Mouse (Mus musculus) A20 (cell line): ENCODE results near the gene Tprg.

Experiments
- DNase-seq: peaks from one replicate; pipeline ENCODE4 v3.0.0-alpha.2; 2011; ENCODE audit warnings: low read depth, low spot score

Gene Tprg

GRCm38 (mm10) chr16:25286517-25286916, at the start of gene Tprg:
Gene Tprg, plus strand, starts transcription at chr16:25286817.
- DNase-seq: no peak

GRCm38 (mm10) chr16:25238274-25239050, 48.2 kb upstream of the Tprg start:
- DNase-seq: no peak

GRCm38 (mm10) chr16:25248889-25249288, 37.7 kb upstream of the Tprg start:
- no peak for DNase-seq

GRCm38 (mm10) chr16:25250129-25250749, 36.4 kb upstream of the Tprg start:
- DNase-seq: peak; percentile 7

GRCm38 (mm10) chr16:25251080-25251479, 35.5 kb upstream of the Tprg start:
- no peak for DNase-seq

DNA sequence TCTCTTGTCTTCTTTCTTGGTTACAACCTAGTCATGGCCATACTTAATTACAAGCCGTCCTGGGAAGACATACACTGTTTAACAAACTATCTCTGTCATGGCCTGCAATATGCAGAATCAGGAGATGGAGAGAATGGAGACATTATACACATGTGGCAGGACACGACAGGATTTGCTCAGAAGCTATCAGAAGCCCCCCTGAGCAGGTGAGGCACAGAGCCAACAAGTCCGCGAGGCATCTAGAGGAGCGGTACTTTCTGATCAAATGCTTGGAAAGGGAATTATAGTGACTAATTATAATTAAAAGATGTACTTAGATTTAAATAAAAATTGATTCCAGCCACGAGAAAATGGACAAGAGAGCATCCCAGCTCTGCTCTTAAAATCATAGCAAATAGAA, 32.0 kb upstream of the Tprg start:
- no peak for DNase-seq

DNA sequence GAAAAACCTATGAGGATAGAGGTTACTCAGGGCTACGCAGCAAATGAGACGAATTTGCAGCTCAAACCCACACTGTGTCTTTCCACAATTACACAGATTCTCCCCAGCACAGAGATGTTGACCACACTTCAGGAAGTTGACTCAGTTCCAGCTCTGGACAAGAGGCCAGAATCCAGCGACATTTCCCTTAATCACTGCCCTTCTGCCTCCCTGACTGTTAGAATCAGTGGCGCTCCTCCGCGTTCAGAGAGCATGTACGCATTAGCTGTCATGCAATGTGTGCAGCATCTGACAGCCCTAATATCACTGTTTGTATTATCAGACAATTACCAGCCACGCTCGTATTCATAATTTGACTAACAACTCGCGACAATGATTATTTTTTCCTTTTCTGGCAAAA, 31.4 kb upstream of the Tprg start:
- DNase-seq: no peak

DNA sequence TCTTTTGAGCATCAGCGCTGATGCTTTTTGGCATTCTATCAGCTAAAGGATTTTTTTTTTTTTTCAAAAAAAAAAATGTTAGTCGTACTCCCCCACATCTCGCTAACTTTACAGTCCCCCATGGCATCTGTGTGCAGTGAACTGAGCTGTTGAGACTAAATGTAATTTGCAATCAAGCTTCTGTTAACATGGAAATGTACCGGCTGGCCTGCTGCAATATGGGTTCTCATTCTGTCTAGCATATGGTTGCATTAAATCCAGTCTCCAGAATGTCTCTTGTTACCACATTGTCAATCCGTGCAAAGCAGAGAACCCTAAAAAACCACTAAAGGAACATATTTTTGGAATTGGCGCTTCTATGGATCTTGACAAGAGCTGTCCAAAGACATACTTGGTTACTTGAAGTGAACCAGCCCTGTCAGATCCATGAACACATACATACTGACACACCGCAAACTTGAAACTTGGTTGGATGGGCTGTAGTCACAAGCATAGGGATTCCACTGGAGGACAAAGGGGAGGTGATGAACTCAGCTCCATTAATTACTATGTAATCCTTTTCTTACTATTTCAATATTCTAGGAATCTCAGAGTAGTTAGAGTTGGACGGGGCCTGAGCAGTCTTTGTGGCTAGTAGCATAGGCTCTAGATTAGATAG, 30.9 kb upstream of the Tprg start:
- no peak for DNase-seq

- no peak for DNase-seq
These were observed 24.3 kb upstream of the Tprg start for GRCm38 (mm10) chr16:25262306-25262705.

GRCm38 (mm10) chr16:25262965-25263364, 23.7 kb upstream of the Tprg start:
- DNase-seq: no peak

- DNase-seq: peak; percentile 69
These were observed 23.0 kb upstream of the Tprg start for GRCm38 (mm10) chr16:25263520-25264149.

- no peak for DNase-seq
These were observed 21.4 kb upstream of the Tprg start for GRCm38 (mm10) chr16:25265177-25265576.

DNA sequence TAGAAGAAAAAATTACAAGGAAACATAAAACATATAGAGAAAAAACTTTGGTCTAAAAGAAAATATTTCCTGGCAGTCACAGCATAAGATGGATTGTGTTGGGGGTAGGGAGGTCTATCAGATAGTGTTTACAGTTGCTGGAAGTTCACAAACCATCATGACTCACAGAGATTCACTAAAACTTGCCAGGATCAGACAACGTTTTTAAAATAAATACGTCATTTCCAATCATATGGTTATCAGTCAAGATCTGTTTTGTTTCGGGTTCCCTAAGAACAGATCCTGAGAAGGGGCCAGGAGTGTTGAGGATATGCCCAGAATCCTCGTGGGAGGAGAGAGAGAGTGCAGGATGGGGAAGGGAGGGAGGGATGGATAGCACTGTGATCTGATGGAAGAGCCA, 18.3 kb upstream of the Tprg start:
- no peak for DNase-seq

DNA sequence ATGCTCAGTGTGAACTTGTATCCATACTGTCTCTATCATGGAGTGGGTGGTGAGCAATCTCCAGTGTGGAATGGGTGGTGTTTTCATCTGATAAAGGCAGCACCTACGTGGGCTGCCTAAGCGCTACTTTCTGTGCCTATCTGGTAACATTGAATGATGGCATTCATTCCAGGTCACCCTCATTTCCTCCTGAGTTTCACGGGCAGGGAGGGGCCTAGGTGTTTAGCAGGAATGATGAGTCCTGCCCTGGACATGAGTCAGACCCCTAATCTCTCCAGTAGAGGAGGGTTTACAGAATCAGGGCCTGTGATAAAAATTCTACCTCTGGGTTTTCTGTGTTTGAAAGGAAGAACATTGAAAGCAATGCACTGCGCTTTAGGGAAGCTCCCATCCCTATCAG, 4.1 kb upstream of the Tprg start:
- no peak for DNase-seq

- DNase-seq: no peak
These were observed 7.1 kb downstream of the Tprg start for GRCm38 (mm10) chr16:25293753-25294152.

DNA sequence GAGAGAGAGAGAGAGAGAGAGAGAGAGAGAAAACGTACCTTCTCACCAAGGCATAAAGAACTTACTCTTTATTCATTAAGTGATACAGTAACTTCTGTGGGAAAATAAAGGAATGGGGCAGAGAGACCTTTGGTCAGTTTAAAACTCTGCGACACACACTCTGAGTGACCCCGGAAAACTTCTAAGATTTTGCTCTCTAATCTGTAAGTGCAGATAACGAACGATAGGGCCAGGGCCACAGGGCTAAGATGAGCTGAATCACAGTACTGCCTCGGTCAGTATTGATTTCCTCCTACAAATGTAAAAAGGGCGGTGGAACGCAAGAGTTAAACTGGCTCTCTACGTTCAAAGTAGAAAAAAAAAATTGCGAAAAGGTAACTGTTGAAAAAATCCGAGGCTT, 8.9 kb downstream of the Tprg start:
- DNase-seq: no peak

DNA sequence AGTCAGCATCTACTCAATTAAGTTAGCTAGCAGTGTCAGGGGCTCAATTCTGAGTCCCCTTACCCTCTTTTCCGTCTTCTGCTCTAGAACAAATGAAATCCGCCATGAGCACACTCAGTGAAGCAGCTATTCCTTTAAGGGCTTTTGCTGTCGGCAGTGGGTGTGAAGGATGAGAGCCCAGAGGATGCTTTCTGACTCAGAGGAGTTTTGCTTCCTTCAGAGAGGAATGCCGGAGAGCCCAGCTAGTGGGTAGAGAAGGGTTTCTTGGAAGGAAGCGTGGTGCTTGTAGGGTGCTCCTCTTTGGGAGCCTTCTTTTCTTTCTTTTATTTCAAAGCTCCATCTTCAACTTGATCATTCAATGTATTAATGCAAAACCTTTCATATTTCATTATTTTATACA, 10.1 kb downstream of the Tprg start:
- DNase-seq: no peak

DNA sequence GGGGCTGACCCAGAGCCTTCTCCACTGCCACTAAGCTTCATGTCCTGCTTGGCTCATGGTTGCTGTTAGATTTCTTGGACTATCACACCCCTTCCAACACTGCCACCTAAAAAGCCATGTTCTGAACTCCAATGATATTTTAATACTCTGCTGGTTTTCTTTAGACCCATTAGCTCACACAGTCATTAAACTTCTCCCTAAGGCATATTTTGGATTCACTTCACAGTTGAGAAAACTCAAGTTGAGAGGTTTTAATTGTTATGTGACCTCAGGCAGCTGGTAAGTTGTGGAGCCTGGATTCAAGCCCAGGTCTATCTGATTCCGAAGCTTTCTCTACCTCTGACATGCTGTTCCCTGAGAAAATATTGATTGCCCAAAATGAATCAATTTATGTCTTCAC, 11.6 kb downstream of the Tprg start:
- no peak for DNase-seq

GRCm38 (mm10) chr16:25302616-25303015, 16.0 kb downstream of the Tprg start:
- DNase-seq: no peak

DNA sequence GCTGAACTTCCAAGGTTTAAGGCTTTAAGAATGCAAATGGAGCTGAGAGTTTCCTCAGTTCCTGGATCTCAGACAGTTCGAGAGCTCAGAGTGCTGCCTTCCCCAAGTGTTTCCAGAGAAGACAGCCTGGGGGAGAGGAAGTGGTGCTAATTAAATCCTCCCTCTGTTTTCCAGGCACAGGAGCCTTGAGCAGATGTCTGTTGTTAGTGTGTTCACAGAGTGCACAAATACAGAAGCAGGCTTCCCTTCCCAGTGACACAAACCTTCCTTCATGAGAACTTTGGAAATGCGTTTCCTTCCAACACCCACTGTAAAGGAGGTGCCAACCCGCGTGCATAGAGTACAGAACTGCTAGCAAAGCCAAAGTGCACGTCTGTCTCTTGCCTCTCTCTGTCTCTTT, 27.4 kb downstream of the Tprg start:
- no peak for DNase-seq

- DNase-seq: no peak
These were observed 28.5 kb downstream of the Tprg start for GRCm38 (mm10) chr16:25315090-25315489.

DNA sequence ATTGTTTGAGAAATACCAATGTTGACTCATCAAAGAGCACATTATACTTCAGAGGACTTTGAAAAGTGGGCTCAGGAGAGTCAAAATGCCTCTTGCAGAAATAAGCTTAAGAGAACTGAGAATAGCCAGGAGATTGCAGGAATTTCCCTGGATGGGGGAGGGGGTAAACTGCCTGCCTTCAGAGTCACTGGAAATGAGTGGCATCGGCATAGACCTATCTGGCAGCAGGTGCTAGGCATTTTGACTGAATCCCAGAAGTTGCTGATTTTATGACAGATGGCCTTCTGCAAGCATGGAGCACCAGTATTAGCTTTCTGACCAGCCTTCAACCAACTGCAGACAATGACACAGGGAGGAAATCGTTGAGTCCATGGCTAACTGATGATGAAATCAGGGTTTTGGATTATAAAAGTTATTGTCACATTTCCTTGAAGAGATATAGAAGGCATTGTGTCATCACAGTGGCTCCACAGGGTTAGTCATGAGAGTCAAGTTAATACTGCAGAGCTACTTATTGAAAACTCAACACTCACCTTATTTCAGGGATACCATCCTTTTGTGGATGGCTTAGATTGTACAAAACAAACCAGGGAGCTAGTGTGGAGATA, 39.1 kb downstream of the Tprg start:
- DNase-seq: no peak
